Mouse (Mus musculus) limb, embryonic 13.5 days (tissue): ENCODE results near the gene Ski. TPM values are rescaled to one million over a fixed set of nuclear protein-coding genes. Genes with fewer than 3 reads are reported as not detected.
A peak's percentile ranks its signal among the peaks of the same experiment; 100 is the strongest.

Experiments
- ATAC-seq: fragments of 200-750 bp; cut with Nextera tagmentation; 2 replicates; pipeline ENCODE4 v1.8.0; 2017; ENCODE audit warnings: low read depth, moderate number of reproducible peaks, moderate TSS enrichment; ENCODE audit not compliant: low FRiP score
- H3K27ac ChIP-seq: fragments of 300-500 bp; sonication (generic); 2 replicates; pipeline ENCODE4 v1.5.1; 2015; ENCODE audit warnings: inconsistent platforms, mild to moderate bottlenecking, moderate library complexity
- H3K27me3 ChIP-seq: fragments of 300-500 bp; sonication (generic); 2 replicates; pipeline ENCODE4 v1.6.1; 2015; ENCODE audit warnings: mild to moderate bottlenecking, inconsistent platforms
- H3K36me3 ChIP-seq: fragments of 300-500 bp; sonication (generic); 2 replicates; pipeline ENCODE4 v1.6.1; 2015; ENCODE audit warnings: inconsistent platforms, mild to moderate bottlenecking, moderate library complexity
- H3K4me1 ChIP-seq: fragments of 300-500 bp; sonication (generic); 2 replicates; pipeline ENCODE4 v1.6.1; 2015; ENCODE audit warnings: inconsistent platforms
- H3K4me2 ChIP-seq: fragments of 300-500 bp; sonication (generic); replicated peaks from 2 replicates; pipeline ENCODE4 v1.6.1; 2015; ENCODE audit warnings: inconsistent platforms, mild to moderate bottlenecking, moderate library complexity
- H3K4me3 ChIP-seq: fragments of 300-500 bp; sonication (generic); 2 replicates; pipeline ENCODE4 v1.5.1; 2015; ENCODE audit warnings: moderate library complexity, mild to moderate bottlenecking, inconsistent platforms
- H3K9ac ChIP-seq: fragments of 300-500 bp; sonication (generic); 2 replicates; pipeline ENCODE4 v1.6.1; 2015; ENCODE audit warnings: mild to moderate bottlenecking, inconsistent platforms
- H3K9me3 ChIP-seq: fragments of 300-500 bp; sonication (generic); 2 replicates; pipeline ENCODE4 v1.6.1; 2016; ENCODE audit warnings: inconsistent platforms
- WGBS: fragments of 180-500 bp; shearing (Covaris S2); methylation state at CpG from one replicate; pipeline ENCODE4 v1.1.7; 2015; 5-methylcytosine and 5-hydroxymethylcytosine counted together
- polyA plus RNA-seq: library from polyadenylated mRNA; unstranded; fragments of >200 nt; fragmentation: Nextera tagmentation; extraction: Ambion mirVana; gene quantifications from 2 replicates; pipeline ENCODE4 v1.2.1, GENCODE M21; 2015

Gene Ski
- polyA plus RNA-seq, 1 experiment from 2014 or later = 24.8 TPM

GRCm38 (mm10) chr4:155246691-155247105 is 24.3 kb upstream of the Ski start:
- H3K4me3 ChIP-seq = no peak overlapping the region
- H3K4me1 ChIP-seq = peaks cover 35% of the 10 kb centered on the region
- no peaks in the 10 kb centered on the region for H3K27me3 ChIP-seq
- no peak for ATAC-seq
- peak overlapping the region; percentile 43 for H3K9ac ChIP-seq
- 63% methylated on average over 12 of the region's 12 CpGs for WGBS
- peak overlapping the region; percentile 61 for H3K27ac ChIP-seq
- peaks cover 4% of the 10 kb centered on the region; the same call in 1 of the 2 replicates for H3K9me3 ChIP-seq
- no peaks in the 10 kb centered on the region for H3K36me3 ChIP-seq
- peak overlapping the region; percentile 14; the same call in 1 of the 2 replicates for H3K4me2 ChIP-seq

- WGBS = 50% methylated on average over 6 of the region's 6 CpGs
- peak overlapping the region; percentile 43 for H3K9ac ChIP-seq
- peaks cover 30% of the 10 kb centered on the region for H3K4me1 ChIP-seq
- H3K36me3 ChIP-seq = no peaks in the 10 kb centered on the region
- peak overlapping the region; percentile 61; the same call in 1 of the 2 replicates for H3K27ac ChIP-seq
- H3K27me3 ChIP-seq = no peaks in the 10 kb centered on the region
- ATAC-seq = no peak
- H3K9me3 ChIP-seq = peaks cover 4% of the 10 kb centered on the region; the same call in 1 of the 2 replicates
- no peak overlapping the region for H3K4me2 ChIP-seq
- no peak overlapping the region for H3K4me3 ChIP-seq
Observed at GRCm38 (mm10) chr4:155245770-155246492, 23.5 kb upstream of the Ski start.

- no peak for ATAC-seq
- Histone ChIP-seq H3K4me2 (no peak overlapping the region), H3K9ac (no peak overlapping the region), H3K27ac (no peak overlapping the region), H3K27me3 (no peaks in the 10 kb centered on the region), H3K4me3 (no peak overlapping the region), H3K4me1 (peaks cover 32% of the 10 kb centered on the region), H3K36me3 (no peaks in the 10 kb centered on the region), H3K9me3 (peaks cover 4% of the 10 kb centered on the region; the same call in 1 of the 2 replicates)
- WGBS = 84% methylated on average over 12 of the region's 12 CpGs
Observed at GRCm38 (mm10) chr4:155243233-155243632, 20.8 kb upstream of the Ski start.

- H3K27me3 ChIP-seq = no peaks in the 10 kb centered on the region
- 92% methylated on average over 5 of the region's 5 CpGs for WGBS
- H3K27ac ChIP-seq = no peak overlapping the region
- H3K9me3 ChIP-seq = no peaks in the 10 kb centered on the region
- H3K4me2 ChIP-seq = no peak overlapping the region
- H3K4me3 ChIP-seq = no peak overlapping the region
- no peaks in the 10 kb centered on the region for H3K36me3 ChIP-seq
- H3K4me1 ChIP-seq = peaks cover 41% of the 10 kb centered on the region
- ATAC-seq = no peak
- H3K9ac ChIP-seq = no peak overlapping the region
Observed at GRCm38 (mm10) chr4:155242292-155242691, 19.9 kb upstream of the Ski start.

- Histone ChIP-seq H3K9me3 (no peaks in the 10 kb centered on the region), H3K27me3 (no peaks in the 10 kb centered on the region), H3K4me3 (no peak overlapping the region), H3K36me3 (no peaks in the 10 kb centered on the region), H3K4me2 (no peak overlapping the region), H3K4me1 (peaks cover 43% of the 10 kb centered on the region), H3K27ac (no peak overlapping the region), H3K9ac (no peak overlapping the region)
- 73% methylated on average over 9 of the region's 9 CpGs for WGBS
- ATAC-seq = no peak
Observed at GRCm38 (mm10) chr4:155241789-155242188, 19.4 kb upstream of the Ski start.

- 45% methylated on average over 6 of the region's 6 CpGs for WGBS
- no peak overlapping the region for H3K9ac ChIP-seq
- no peaks in the 10 kb centered on the region for H3K27me3 ChIP-seq
- no peaks in the 10 kb centered on the region for H3K36me3 ChIP-seq
- H3K27ac ChIP-seq = no peak overlapping the region
- H3K4me1 ChIP-seq = peaks cover 48% of the 10 kb centered on the region
- H3K4me2 ChIP-seq = no peak overlapping the region
- ATAC-seq = no peak
- H3K9me3 ChIP-seq = no peaks in the 10 kb centered on the region
- no peak overlapping the region for H3K4me3 ChIP-seq
Observed at GRCm38 (mm10) chr4:155239494-155239893, 17.1 kb upstream of the Ski start.

- 64% methylated on average over 5 of the region's 5 CpGs for WGBS
- Histone ChIP-seq H3K9me3 (no peaks in the 10 kb centered on the region), H3K4me3 (no peak overlapping the region), H3K9ac (no peak overlapping the region), H3K4me1 (peaks cover 61% of the 10 kb centered on the region), H3K36me3 (no peaks in the 10 kb centered on the region), H3K27me3 (no peaks in the 10 kb centered on the region), H3K27ac (peak overlapping the region; percentile 67; the same call in 1 of the 2 replicates), H3K4me2 (no peak overlapping the region)
- no peak for ATAC-seq
Observed at GRCm38 (mm10) chr4:155238276-155238675, 15.9 kb upstream of the Ski start.

GRCm38 (mm10) chr4:155236737-155237385 is 14.5 kb upstream of the Ski start:
- Histone ChIP-seq H3K9ac (0 out of 2 replicates have a peak overlapping the region, but pooled peaks have one; percentile 58), H3K4me2 (peak overlapping the region; percentile 56), H3K27me3 (no peaks in the 10 kb centered on the region), H3K27ac (peak overlapping the region; percentile 98), H3K4me3 (no peak overlapping the region), H3K4me1 (peaks cover 72% of the 10 kb centered on the region), H3K9me3 (no peaks in the 10 kb centered on the region), H3K36me3 (no peaks in the 10 kb centered on the region)
- WGBS = 66% methylated on average over 12 of the region's 12 CpGs
- no peak for ATAC-seq

- no peaks in the 10 kb centered on the region for H3K27me3 ChIP-seq
- 19% methylated on average over 18 of the region's 18 CpGs for WGBS
Observed at GRCm38 (mm10) chr4:155235311-155236119, 13.1 kb upstream of the Ski start.

GRCm38 (mm10) chr4:155234371-155235310 is 12.2 kb upstream of the Ski start:
- 0 out of 2 replicates have a peak, but pooled peaks have one; percentile 2 for ATAC-seq
- peak overlapping the region; percentile 56 for H3K4me2 ChIP-seq
- peak overlapping the region; percentile 17; the same call in 1 of the 2 replicates for H3K4me3 ChIP-seq
- H3K4me1 ChIP-seq = peaks cover 84% of the 10 kb centered on the region
- H3K9ac ChIP-seq = peak overlapping the region; percentile 58
- H3K27ac ChIP-seq = peak overlapping the region; percentile 98
- H3K9me3 ChIP-seq = no peaks in the 10 kb centered on the region
- H3K36me3 ChIP-seq = no peaks in the 10 kb centered on the region
- 44% methylated on average over 8 of the region's 8 CpGs for whole genome bisulfite sequencing
- no peaks in the 10 kb centered on the region for H3K27me3 ChIP-seq

More at GRCm38 (mm10) chr4:155235311-155236119, 13.1 kb upstream of the Ski start:
- H3K4me1 ChIP-seq = peaks cover 81% of the 10 kb centered on the region
- peak overlapping the region; percentile 58 for H3K9ac ChIP-seq
- peak; percentile 58 for ATAC-seq
- peak overlapping the region; percentile 56 for H3K4me2 ChIP-seq
- no peaks in the 10 kb centered on the region for H3K9me3 ChIP-seq
- peak overlapping the region; percentile 98 for H3K27ac ChIP-seq
- peak overlapping the region; percentile 17 for H3K4me3 ChIP-seq
- H3K36me3 ChIP-seq = no peaks in the 10 kb centered on the region

GRCm38 (mm10) chr4:155233878-155234277 is 11.5 kb upstream of the Ski start:
- H3K9me3 ChIP-seq = no peaks in the 10 kb centered on the region
- peak overlapping the region; percentile 98 for H3K27ac ChIP-seq
- ATAC-seq = peak; percentile 87
- H3K4me1 ChIP-seq = peaks cover 84% of the 10 kb centered on the region
- no peaks in the 10 kb centered on the region for H3K36me3 ChIP-seq
- peak overlapping the region; percentile 56 for H3K4me2 ChIP-seq
- no peaks in the 10 kb centered on the region for H3K27me3 ChIP-seq
- H3K4me3 ChIP-seq = 0 out of 2 replicates have a peak overlapping the region, but pooled peaks have one; percentile 3
- H3K9ac ChIP-seq = peak overlapping the region; percentile 58; the same call in 1 of the 2 replicates
- WGBS = under 1% methylated on average over 10 of the region's 10 CpGs
